Comparison of ENCODE assay signal across 29 mouse cellular contexts in genomic region chr15:6584645-6585044, GRCm38 (mm10).
A peak's percentile ranks its signal among the peaks of the same experiment; 100 is the strongest.
DNase-seq lines count a peak whose midpoint lies in the region; ATAC-seq and TF ChIP-seq lines count a peak whose summit lies in the region.
"Had no signal": no experiment of that assay in that cellular context is flagged by ENCODE, and none has a peak within 500 bp of the region (broad histone marks: within the 10 kb centered on the region; RNA-seq: fewer than 3 reads in every experiment).

No protein-coding gene starts in this region.

- no peak for TF ChIP-seq POLR2A in bone marrow macrophage, adult 2 months (IDR thresholded peaks at IDR 0.05; ENCODE audit: borderline replicate concordance, low read depth, low read length)

- H3K4me2 ChIP-seq in liver, embryonic 11.5 days: no peak overlapping the region
- no peak overlapping the region for H3K4me2 ChIP-seq in liver, embryonic 14.5 days (ENCODE audit: low read depth)
- H3K4me2 ChIP-seq: heart, embryonic 13.5 days; hindbrain, embryonic 14.5 days; kidney, embryonic 15.5 days; limb, embryonic 15.5 days; midbrain, embryonic 13.5 days; neural tube, embryonic 15.5 days had no signal

- ATAC-seq in liver, embryonic 11.5 days (replicated peaks; ENCODE audit: low FRiP score): peak; percentile 74
- ATAC-seq in liver, embryonic 14.5 days (ENCODE audit: insufficient read depth): peak; percentile 70; the same call in 1 of the 2 replicates
- peak; percentile 89 for ATAC-seq in megakaryocyte-erythroid progenitor cell, adult 5-6 weeks (replicated peaks; ENCODE audit: low FRiP score, low TSS enrichment, poor library complexity, severe bottlenecking)
- ATAC-seq: forebrain, embryonic 16.5 days; inflammation-experienced regulatory T-cells, adult 6 months; midbrain, embryonic 13.5 days had no signal

- no peak for DNase-seq in liver, embryonic 11.5 days (ENCODE audit: low spot score)
- DNase-seq in liver: no peak
- DNase-seq in liver, embryonic 14.5 days (ENCODE audit: low read depth in 3 of 3, low spot score in 3 of 3): no peak
- no peak for DNase-seq in adrenal gland, adult (ENCODE audit: inconsistent age in 2 of 2, low spot score in 1 of 2)
- no peak for DNase-seq in adrenal gland, postnatal 36 days
- no peak for DNase-seq in spleen, postnatal 10 days (ENCODE audit: low spot score in 2 of 2)
- DNase-seq: adrenal gland, adult 2 months; cerebellum, adult 11 months; cerebellum, adult 9-11 months; gastrocnemius, adult 2 months; gastrocnemius, postnatal 36 days; heart, postnatal 10 days; kidney, adult 11 months; kidney, postnatal 25 days; lung, postnatal 36 days had no signal

- WGBS in liver, embryonic 11.5 days: 33% methylated on average over 4 of the region's 4 CpGs
- WGBS in liver, embryonic 14.5 days (ENCODE audit: insufficient replicate concordance): 9% methylated on average over 4 of the region's 4 CpGs

- H3K9ac ChIP-seq in liver, embryonic 11.5 days (ENCODE audit: low read depth, low read length): no peak overlapping the region
- H3K9ac ChIP-seq in liver, embryonic 14.5 days (replicated peaks): no peak overlapping the region
- H3K9ac ChIP-seq: heart, embryonic 13.5 days; hindbrain, embryonic 14.5 days; kidney, embryonic 15.5 days; limb, embryonic 15.5 days; midbrain, embryonic 13.5 days; neural tube, embryonic 15.5 days had no signal

- H3K9me3 ChIP-seq in liver, embryonic 11.5 days (ENCODE audit: control insufficient read depth, low read length): no peaks in the 10 kb centered on the region
- H3K9me3 ChIP-seq in liver, embryonic 14.5 days (ENCODE audit: control insufficient read depth, low read length): no peaks in the 10 kb centered on the region
- H3K9me3 ChIP-seq: heart, embryonic 13.5 days; kidney, embryonic 15.5 days; limb, embryonic 10.5 days; limb, embryonic 15.5 days; megakaryocyte, embryonic 14.5 days; midbrain, embryonic 13.5 days; neural tube, embryonic 15.5 days had no signal

- no peaks in the 10 kb centered on the region for H3K27me3 ChIP-seq in liver, embryonic 11.5 days (replicated peaks; ENCODE audit: control insufficient read depth, insufficient read depth, low read length)
- H3K27me3 ChIP-seq in liver, embryonic 14.5 days (ENCODE audit: control insufficient read depth, insufficient read depth, low read length): no peaks in the 10 kb centered on the region
- H3K27me3 ChIP-seq: heart, embryonic 13.5 days; kidney, embryonic 15.5 days; limb, embryonic 15.5 days; megakaryocyte, embryonic 14.5 days; midbrain, embryonic 13.5 days; neural tube, embryonic 15.5 days had no signal

- no peak for TF ChIP-seq CTCF in bone marrow macrophage, adult 2 months (IDR thresholded peaks at IDR 0.05; ENCODE audit: low read depth, low read length)
- no peak for TF ChIP-seq CTCF in liver, embryonic 14.5 days (IDR thresholded peaks at IDR 0.05; ENCODE audit: low read depth)

- H3K4me3 ChIP-seq in liver, embryonic 11.5 days (ENCODE audit: low read depth, low read length): no peak overlapping the region
- no peak overlapping the region for H3K4me3 ChIP-seq in bone marrow macrophage, adult 2 months (ENCODE audit: insufficient read depth, low read length)
- no peak overlapping the region for H3K4me3 ChIP-seq in liver, embryonic 14.5 days (ENCODE audit: insufficient read depth in 1 of 2, low read depth in 2 of 2, low read length in 2 of 2)
- H3K4me3 ChIP-seq: erythroblast, embryonic 14.5 days; gastrocnemius, adult 2 months; heart, embryonic 13.5 days; kidney, embryonic 15.5 days; left cerebral cortex, adult 2 months; limb, embryonic 10.5 days; limb, embryonic 15.5 days; megakaryocyte, embryonic 14.5 days; midbrain, embryonic 13.5 days; neural tube, embryonic 15.5 days had no signal

- TF ChIP-seq EP300 in liver, embryonic 14.5 days (IDR thresholded peaks at IDR 0.05; ENCODE audit: low read depth): 0 out of 2 replicates have a peak, but pooled peaks have one; percentile 51

- H3K4me1 ChIP-seq in liver, embryonic 11.5 days (replicated peaks; ENCODE audit: control insufficient read depth, insufficient read depth, low read length): 0 out of 2 replicates have a peak, but pooled peaks cover 5% of the 10 kb centered on the region
- peaks cover 78% of the 10 kb centered on the region for H3K4me1 ChIP-seq in bone marrow macrophage, adult 2 months (ENCODE audit: control insufficient read depth, insufficient read depth, low read length)
- H3K4me1 ChIP-seq in liver, embryonic 14.5 days (replicated peaks; ENCODE audit: control insufficient read depth in 2 of 2, insufficient read depth in 2 of 2, low read length in 1 of 2): peaks cover 4 to 7% of the 10 kb centered on the region in 2 experiments; a peak in 3 of 4 replicates
- H3K4me1 ChIP-seq: kidney, embryonic 15.5 days; limb, embryonic 10.5 days; midbrain, embryonic 13.5 days; neural tube, embryonic 15.5 days had no signal

- H3K27ac ChIP-seq in liver, embryonic 11.5 days (ENCODE audit: low read depth, low read length): no peak overlapping the region
- H3K27ac ChIP-seq in bone marrow macrophage, adult 2 months (ENCODE audit: insufficient read depth, low read depth, low read length): 0 out of 2 replicates have a peak overlapping the region, but pooled peaks have one; percentile 2
- no peak overlapping the region for H3K27ac ChIP-seq in liver, embryonic 14.5 days
- H3K27ac ChIP-seq: gastrocnemius, adult 2 months; heart, embryonic 13.5 days; hindbrain, embryonic 14.5 days; kidney, embryonic 15.5 days; left cerebral cortex, adult 2 months; limb, embryonic 10.5 days; limb, embryonic 15.5 days; midbrain, embryonic 13.5 days; neural tube, embryonic 15.5 days had no signal

- no peaks in the 10 kb centered on the region for H3K36me3 ChIP-seq in liver, embryonic 11.5 days (ENCODE audit: control insufficient read depth, insufficient read depth, low read length)
- no peaks in the 10 kb centered on the region for H3K36me3 ChIP-seq in liver, embryonic 14.5 days (replicated peaks; ENCODE audit: control insufficient read depth, insufficient read depth, low read depth)
- H3K36me3 ChIP-seq: heart, embryonic 13.5 days; kidney, embryonic 15.5 days; limb, embryonic 10.5 days; limb, embryonic 15.5 days; midbrain, embryonic 13.5 days; neural tube, embryonic 15.5 days had no signal
